Mouse (Mus musculus) large intestine, adult 2 months (tissue): ENCODE data around the gene Il12rb1. TPM values are rescaled to one million over a fixed set of nuclear protein-coding genes. Genes with fewer than 3 reads are reported as not detected.

Experiments used
- DNase-seq: peaks from one replicate; pipeline ENCODE4 v3.0.0-alpha.2; 2012; ENCODE audit warnings: low read depth, low spot score
- WGBS: fragments of 180-500 bp; shearing (Covaris S2); methylation state at CpG from one replicate; pipeline ENCODE4 v1.1.7; 2018; 5-methylcytosine and 5-hydroxymethylcytosine counted together
- polyA plus RNA-seq: library from polyadenylated mRNA; depleted of rRNA; stranded (reverse); fragments of >200 nt; gene quantifications from 2 replicates; pipeline ENCODE4 v1.2.3, GENCODE M21; 2012

Il12rb1 gene
- polyA plus RNA-seq, 1 experiment = 2.4 TPM

DNA sequence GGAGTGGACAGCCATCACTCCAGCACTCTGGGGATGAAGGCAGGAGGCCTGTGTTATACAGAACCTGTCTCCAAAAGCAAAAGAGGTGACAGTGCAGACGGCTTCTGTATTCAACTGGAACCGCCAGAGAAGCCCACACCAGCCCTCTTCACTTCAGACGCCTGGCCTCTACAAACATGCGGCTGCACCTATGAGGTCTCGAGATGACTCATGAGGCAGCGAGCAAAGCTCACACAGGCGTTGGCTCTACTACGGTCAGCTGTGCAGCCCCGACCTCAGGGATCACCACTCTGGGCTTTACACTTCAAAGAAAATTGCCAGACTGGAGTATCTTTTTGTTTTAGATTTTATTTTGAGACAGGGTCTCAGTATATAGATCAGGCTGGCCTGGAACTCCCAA, 35.4 kb upstream of the Il12rb1 start:
- DNase-seq = no peak
- WGBS = 27% methylated on average over 9 of the region's 9 CpGs

DNA sequence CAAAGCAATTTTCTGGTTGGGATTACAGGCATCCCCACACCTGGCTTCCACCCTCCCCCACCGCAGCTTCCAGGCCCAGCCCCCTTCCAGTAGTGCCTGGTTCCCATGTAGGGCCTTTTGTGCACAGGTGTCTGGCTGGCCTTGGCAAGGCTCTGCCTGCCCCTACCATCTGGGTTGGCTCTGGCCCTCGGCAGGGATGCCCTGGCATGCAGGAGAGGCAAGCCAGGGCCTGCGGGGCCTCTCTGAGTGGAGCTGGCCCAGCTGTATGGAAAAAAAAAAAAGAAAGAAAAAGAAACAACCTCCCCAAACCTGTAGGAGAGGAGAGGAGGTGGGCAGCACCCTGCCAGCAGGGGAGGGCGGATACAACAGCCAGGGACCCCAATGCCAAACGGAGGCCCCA, 34.8 kb upstream of the Il12rb1 start:
- 63% methylated on average over 5 of the region's 5 CpGs for WGBS
- DNase-seq = no peak

DNA sequence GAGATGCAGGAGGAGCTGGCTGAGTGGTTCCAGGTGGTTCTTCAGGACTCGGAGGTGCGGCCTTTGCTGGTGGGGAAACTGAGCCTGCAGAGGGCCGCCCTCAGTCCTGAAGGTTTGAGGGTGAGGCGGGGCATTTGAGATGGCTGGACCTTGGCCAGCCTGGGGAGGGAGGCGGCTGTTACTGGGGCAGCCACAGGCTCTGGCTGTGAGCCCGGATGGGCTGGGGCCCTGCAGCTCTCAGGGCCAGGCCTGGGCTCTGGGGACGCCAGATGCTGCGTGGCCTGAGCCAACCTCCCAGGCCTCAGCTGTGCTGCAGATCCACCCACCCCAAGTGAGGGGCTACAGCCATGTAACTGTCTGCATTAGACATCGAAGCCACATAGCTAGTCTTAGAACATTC, 34.4 kb upstream of the Il12rb1 start:
- WGBS = 12% methylated on average over 9 of the region's 9 CpGs
- no peak for DNase-seq

DNA sequence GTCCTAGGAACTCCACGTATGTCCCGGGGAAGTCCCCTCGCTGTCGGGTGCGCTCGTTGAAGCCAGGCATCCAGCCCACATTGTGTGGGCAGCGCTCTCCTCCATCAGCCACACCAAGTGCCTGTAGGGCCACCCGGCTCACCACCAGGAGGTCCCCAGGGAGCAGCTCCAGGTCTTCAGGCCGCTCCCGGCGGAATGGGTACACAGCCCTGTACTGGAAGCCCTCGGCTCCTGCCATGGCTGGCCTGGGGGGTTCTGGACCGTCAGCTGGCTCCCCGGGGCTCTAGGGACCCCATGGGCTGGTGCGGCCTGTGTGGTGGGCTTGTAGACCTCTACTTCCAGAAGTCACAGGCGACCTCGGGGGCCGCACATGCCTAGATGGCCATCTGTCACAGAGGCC, 33.5 kb upstream of the Il12rb1 start:
- 89% methylated on average over 18 of the region's 18 CpGs for WGBS
- DNase-seq = no peak

DNA sequence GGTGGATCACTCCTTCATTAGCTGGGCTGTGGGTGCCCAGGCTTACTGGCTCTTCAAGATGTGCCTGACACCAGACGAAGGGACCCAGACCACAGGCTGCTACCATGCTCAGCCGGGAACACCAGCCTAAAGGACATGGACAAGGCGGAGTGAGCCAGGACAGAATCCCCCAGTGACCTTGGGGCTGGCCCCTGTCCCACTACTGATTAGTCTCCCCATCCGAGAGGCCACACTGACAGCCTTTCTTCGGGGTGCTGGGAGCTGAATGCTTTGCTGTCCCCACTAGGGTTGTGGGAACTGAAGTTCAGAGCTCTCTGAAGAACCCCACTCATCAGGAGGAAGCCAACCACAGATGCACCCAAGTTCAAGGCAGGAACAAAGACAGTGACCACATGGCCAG, 33.0 kb upstream of the Il12rb1 start:
- DNase-seq = no peak
- WGBS = 83% methylated on average over 5 of the region's 5 CpGs

DNA sequence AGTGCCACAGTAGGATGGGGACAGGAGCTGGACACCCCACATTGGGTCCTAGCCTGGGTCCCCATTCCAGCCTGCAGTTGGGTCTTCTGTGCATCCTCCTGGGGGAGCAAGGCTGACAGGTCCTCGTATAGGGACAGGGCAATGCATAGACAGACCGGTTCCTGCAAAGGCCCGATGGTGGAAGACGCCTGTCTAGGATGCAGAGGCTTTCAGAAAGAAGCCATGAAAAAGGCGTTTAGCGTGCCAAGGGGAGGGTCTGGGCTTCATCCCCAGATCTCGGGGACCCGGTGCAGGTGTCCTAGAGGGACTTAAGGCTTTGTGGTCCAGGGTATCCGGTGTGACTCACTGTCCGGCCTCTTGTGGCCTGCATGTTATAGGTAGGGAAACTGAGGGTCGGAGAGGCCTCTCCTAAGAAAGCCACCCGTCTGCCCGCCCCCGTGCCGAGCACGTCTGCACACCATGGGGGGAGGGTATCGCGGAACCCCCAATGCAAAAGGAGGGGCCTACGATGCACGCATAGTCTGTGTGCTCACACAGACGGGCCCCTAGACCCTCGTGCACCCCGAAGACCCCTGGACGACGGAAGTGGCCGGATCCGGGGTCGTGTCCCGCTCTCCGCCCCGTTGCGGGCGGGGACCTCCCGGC, 32.3 kb upstream of the Il12rb1 start:
- 1% methylated on average over 34 of the region's 34 CpGs for WGBS
- no peak for DNase-seq

DNA sequence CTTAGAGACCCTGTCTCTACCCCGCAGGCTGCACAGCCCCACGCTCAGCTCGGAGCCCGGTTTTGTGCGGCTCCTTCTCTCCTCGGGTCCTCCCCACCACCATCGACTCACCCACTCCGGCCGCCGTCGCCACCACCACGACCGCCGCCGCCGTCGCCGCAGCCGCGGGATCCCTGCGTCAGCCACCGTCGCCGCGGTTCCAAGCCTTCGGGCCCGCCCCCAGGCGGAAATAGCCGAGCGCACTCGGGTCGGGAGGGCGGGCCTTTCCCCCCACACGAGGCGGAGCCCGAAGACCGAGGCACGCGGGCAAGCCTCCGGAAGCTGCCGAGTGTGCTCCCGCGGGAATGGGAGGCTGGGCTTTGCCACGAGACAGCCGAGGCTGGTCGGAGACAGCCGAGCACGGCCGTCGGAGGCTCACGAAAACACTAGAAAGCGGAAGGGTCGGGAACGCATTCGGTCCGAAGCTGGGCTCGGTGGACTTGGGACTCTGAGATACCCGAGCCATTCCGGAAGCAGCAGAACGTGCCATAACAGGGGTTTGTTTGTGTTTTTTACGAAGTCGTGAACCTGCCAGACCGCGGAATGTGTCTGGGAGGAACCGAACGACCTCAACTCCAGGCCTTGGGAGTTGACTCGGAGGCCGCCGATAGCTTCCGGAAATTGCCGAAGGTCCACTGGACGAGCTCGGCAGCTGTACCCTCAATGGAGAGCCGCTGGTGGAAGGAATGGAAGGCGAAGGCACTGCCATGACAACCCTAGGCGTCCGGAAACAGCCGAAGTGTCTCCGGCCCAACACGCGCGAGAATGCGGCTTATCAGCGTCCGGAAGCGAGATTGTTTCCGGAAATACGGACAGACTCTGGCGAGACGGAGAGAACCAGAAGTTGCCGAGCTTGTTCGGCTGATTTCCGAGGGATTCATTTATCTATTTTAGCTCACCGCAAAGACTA, 31.5 kb upstream of the Il12rb1 start, which contains the start of gene Pik3r2:
Pik3r2 (minus strand) TSS at position 218 of the 949 bp plus-strand sequence.
- WGBS = under 1% methylated on average over 94 of the region's 94 CpGs
- no peak for DNase-seq

DNA sequence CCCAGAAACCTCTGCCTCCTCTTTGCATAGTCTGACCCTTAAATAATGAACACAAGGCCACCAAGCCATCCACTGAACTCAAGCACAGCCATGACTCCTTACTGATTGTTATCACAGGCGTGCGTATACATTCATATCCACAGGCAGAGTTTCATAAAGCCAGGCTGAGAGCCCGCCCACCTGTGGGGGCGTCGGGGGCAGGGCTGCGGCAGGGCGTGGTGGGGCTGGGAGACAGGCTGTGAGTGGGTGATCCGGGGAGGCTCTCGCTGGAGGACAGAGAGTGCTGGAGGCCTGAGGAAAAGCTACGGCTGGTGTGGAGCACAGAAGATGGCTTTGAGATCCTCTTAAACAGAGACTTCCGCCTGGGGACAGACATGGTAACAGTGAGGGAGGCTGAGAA, 28.2 kb upstream of the Il12rb1 start:
- no peak for DNase-seq
- 72% methylated on average over 11 of the region's 11 CpGs for WGBS

DNA sequence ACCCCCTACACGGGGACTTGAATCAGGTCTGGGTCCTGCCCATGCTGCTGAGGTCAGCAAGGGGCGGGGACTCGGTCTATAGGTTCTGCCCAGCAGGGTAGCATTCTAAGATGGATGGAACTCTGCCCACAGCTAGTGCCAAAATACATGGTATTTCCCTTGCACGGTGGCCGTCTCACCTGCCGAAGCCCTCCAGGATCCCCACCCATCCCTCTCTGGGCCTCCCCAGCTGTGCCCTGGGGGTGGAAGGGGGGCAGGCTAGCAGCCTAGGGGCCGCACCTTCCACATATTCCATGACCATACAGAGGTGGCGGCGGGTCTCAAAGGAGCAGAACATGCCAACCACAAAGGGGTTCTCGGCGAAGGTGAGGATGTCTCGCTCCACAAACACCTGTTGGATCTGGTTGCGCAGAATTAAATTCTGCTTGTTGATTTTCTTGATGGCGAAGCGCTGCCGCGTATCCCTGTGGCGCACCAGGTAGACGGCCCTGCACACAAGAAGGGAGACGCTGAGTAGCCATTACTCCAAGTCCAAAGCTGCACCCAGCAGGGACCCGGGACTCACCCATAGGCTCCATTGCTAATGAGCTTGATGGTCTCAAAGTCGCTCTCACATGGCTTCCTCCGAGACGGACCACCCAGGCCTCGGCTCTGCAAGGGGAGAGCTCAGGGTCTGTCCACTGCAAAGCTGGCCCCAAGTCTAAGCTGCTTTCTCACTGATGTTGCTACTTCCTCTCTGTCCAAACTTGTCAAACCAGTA, 21.8 kb upstream of the Il12rb1 start:
- WGBS = 94% methylated on average over 25 of the region's 25 CpGs
- no peak for DNase-seq

DNA sequence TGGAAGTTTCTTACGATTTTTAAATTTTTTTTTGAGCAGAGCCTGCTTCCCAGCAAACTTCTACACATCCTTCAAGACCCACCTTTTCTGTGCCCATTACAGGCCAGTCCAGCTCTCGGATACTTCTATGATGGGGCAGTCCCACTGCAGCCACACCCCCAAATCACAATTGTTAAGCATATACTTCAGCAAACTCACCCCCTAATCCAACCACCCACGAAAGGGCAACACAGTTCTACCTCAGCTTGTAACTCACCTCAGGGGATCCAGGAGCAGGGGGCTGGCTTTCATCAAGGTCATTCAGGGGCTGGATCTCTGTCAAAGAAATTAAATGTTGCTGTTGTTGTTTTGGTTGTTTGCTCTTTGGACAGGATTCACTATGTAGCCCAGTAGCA, 21.2 kb upstream of the Il12rb1 start:
- WGBS = 80% methylated on average over 3 of the region's 3 CpGs
- no peak for DNase-seq

DNA sequence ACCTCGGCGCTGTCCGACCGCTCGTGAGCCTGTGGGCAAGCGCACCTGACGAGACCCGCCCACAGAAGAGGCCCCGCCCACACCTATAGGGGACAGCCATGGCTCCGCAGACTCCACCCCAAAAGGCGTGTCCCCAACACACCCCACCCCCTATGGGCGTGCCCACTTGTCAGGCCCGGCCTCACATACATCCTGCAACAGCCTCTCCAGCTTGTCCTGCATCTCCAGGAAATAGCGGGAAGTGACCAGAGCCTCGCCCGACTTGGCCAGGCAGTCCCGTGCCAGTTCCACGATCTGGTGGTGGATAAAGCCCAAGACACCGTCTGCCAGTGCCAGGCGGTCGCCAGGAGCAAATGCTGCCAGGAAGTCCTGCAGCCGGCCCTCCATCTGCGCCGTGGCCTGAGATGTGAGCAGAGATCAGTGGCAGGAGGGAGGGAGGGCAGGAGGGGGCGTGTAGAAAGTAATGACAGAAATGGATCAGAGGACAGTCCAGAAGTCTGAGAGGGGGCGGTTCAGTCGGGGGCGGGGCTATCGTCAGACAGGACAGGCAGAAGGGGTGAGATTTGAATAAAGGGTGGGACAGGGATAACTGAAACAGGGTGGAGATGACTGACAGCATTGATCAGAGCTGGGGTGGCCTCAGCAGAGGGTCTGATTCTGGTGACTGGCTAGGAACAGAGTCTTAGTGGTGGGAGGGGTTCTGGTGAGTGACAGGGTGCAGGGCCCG, 20.1 kb upstream of the Il12rb1 start:
- DNase-seq = peak; percentile 70
- 38% methylated on average over 30 of the region's 30 CpGs for WGBS

DNA sequence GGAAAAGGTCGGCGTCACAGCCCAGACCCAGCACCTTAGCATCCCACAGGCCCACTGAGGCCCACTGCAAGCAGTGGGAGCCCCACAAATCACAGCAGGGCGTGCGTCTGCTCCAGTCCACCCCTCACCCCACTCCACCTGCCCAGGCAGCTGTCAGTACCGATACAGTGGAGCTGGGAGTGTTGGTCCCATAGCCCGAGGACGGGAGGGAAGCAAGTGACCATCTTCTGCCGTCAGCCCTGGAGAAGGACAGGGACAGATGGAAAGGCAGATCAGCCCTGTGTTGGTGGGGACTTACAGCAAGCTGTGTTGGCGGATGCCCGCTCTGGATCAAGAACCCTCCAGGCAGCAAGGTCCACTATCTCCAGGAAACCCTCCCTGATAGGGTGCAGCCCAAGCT, 19.2 kb upstream of the Il12rb1 start:
- 92% methylated on average over 10 of the region's 10 CpGs for WGBS
- no peak for DNase-seq

DNA sequence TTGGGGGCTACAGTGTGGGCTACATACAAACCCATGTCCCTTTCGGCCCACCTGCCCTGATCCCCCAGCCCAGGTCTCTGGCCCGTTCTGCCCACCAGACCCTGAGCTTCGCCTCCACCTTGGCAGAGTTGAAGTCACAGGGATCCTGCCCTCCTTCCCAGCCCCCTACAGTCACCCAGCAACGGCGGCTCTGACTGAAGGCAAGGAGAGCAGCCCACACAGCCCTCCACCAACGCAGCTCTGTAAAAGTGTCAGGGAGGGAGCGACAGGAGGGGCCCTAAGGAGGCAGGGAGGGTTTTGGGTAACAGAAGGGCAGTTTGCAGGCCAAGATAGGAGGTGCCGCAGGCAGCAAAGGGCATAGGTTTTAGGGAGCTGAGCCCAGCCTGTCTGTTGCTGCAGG, 17.4 kb upstream of the Il12rb1 start:
- WGBS = 68% methylated on average over 8 of the region's 8 CpGs
- DNase-seq = no peak

DNA sequence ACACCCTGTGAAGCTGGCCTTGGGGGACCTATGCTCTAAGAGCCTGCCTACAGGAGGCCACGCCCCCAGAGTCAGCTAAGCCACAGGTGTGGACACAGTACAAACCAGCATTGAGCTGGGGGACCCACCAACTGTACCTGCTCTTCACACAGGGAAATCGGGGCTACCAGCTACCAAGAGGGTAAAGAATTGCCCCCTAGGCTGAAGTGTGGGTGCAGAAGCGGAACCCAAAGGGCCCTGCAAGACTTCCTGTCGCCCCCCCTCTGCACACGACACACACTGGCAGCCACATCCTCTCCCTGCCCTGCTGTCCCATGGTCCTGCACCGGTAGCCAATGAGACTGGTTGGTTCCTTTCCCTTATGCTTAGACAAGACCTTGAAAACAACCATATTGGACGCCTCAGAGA, 17.0 kb upstream of the Il12rb1 start:
- 41% methylated on average over 7 of the region's 7 CpGs for WGBS

DNA sequence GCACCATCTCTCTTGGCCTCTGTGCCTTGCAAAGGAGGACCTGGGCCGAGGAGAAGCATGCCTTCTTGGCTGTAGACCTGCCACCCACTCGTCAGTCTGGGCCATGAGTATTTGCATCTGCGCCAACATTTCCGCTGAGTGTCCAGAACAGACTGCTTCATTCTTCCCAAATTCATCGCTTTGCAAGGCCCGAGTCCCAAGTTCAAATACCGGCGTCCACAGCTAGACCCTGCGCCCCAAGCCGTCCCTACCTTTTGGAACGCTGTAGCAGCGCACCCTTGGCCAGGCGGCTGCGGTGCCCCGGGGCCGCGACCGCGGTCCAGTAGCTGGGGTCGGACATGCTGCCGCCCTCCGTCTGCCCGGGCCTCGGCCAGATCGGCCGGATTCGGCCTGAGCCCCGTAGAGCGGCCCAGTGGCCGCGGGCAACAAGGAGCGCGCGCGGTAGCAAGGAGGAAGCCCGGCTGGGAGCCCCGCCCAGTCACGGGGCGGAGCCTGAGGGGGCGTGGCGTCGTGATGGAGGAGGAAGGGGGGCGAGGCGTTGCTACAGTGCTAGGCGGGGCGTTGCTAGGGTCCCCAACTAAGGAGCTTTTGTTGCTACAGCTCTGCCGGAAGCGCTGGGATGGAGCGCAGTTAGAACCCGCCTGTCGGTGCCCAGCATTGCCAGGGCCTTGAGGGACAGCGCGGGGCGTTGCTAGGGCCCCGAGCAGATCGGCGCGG, 16.1 kb upstream of the Il12rb1 start:
- peak; percentile 60 for DNase-seq
- WGBS = 2% methylated on average over 58 of the region's 58 CpGs

More for the DNA sequence above, 17.0 kb upstream of the Il12rb1 start:
- DNase-seq = no peak

DNA sequence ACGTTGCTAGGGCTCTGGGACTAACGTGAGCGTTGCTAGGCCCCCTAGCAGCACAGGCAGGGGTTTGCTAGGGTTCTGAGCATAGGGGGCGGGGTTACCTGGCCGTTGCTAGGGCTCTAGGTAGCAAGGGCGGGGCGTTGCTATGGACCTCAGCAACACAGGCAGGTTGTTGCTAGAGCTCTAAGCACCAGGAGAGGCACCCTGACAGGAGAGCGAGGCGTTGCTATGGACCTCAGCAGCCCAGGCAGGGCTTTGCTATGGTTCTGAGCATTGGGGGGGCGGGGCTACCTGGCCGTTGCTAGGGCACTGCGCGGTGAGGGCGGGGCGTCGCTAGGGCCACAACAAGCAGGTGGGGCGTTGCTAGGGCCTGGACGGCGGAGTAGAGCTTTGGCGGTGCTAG, 15.5 kb upstream of the Il12rb1 start:
- DNase-seq = peak; percentile 54
- 0% methylated on average over 20 of the region's 20 CpGs for WGBS

DNA sequence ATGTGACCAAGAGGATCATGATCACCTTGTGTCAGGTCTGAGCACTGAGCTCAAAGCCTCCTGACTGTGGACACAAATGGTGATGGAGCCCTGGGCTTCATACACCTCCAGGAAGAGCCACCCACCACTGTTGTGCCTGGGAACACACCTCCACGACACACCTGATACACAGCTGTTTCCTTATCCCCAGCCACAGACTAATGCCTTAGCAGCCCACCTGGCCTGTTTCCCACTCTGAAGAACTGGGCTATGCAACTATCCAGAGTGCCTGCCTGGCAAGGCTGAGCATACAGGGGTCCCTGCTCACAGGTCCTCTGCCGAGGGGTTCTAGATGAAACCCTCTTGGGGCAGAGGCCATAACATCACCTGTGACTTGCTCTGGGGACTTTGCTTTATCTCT, 14.0 kb upstream of the Il12rb1 start:
- 89% methylated on average over 2 of the region's 2 CpGs for WGBS
- DNase-seq = no peak

DNA sequence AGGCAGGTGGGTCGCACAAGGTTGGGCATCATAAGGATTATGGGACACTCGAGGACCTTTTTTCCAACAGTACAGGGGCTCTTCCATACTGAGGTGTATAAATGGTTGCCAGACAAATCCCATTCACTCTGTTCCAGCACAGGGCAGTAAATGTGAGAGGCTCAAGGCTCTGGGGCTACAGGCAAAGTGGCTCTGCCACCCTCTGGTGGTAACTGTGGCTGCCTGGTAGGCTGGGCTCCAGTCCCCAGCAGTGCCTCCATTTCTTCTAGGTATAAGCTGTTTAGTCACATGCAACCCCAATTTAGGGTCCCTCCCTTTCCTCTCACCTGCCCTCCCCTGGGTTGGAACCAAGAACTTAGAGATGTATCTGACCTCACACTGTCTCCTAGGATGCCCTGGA, 12.9 kb upstream of the Il12rb1 start:
- no peak for DNase-seq
- 93% methylated on average over 2 of the region's 2 CpGs for WGBS
